Mouse (Mus musculus) heart, embryonic 13.5 days (tissue): Measurements from ENCODE around the gene Lcp2. TPM values are rescaled to one million over a fixed set of nuclear protein-coding genes. Genes with fewer than 3 reads are reported as not detected.

ENCODE experiments used
- ATAC-seq: fragments of 200-750 bp; cut with Nextera tagmentation; 2 replicates; pipeline ENCODE4 v1.8.0; 2017; ENCODE audit warnings: moderate TSS enrichment; ENCODE audit not compliant: insufficient number of reproducible peaks, low FRiP score, low TSS enrichment; ENCODE audit errors: extremely low read depth
- H3K27ac ChIP-seq: fragments of 300-500 bp; sonication (generic); replicated peaks from 2 replicates; pipeline ENCODE4 v1.5.1; 2015; ENCODE audit warnings: moderate library complexity, mild to moderate bottlenecking, inconsistent platforms
- H3K27me3 ChIP-seq: fragments of 300-500 bp; sonication (generic); replicated peaks from 2 replicates; pipeline ENCODE4 v1.6.1; 2015; ENCODE audit warnings: mild to moderate bottlenecking, inconsistent platforms
- H3K36me3 ChIP-seq: fragments of 300-500 bp; sonication (generic); 2 replicates; pipeline ENCODE4 v1.6.1; 2015; ENCODE audit warnings: mild to moderate bottlenecking, inconsistent platforms
- H3K4me1 ChIP-seq: fragments of 300-500 bp; sonication (generic); 2 replicates; pipeline ENCODE4 v1.6.1; 2015; ENCODE audit warnings: inconsistent platforms
- H3K4me2 ChIP-seq: fragments of 300-500 bp; sonication (generic); 2 replicates; pipeline ENCODE4 v1.6.1; 2015; ENCODE audit warnings: inconsistent platforms, mild to moderate bottlenecking, moderate library complexity
- H3K4me3 ChIP-seq: fragments of 300-500 bp; sonication (generic); 2 replicates; pipeline ENCODE4 v1.5.1; 2015; ENCODE audit warnings: moderate library complexity, mild to moderate bottlenecking, inconsistent platforms
- H3K9ac ChIP-seq: fragments of 300-500 bp; sonication (generic); 2 replicates; pipeline ENCODE4 v1.6.1; 2015; ENCODE audit warnings: inconsistent platforms, mild to moderate bottlenecking, moderate library complexity
- H3K9me3 ChIP-seq: fragments of 300-500 bp; sonication (generic); 2 replicates; pipeline ENCODE4 v1.6.1; 2016; ENCODE audit warnings: inconsistent platforms
- WGBS: fragments of 180-500 bp; shearing (Covaris S2); methylation state at CpG from one replicate; pipeline ENCODE4 v1.1.7; 2015; ENCODE audit warnings: mixed read lengths; 5-methylcytosine and 5-hydroxymethylcytosine counted together
- polyA plus RNA-seq: library from polyadenylated mRNA; unstranded; fragments of >200 nt; fragmentation: Nextera tagmentation; extraction: Ambion mirVana; gene quantifications from 2 replicates; pipeline ENCODE4 v1.2.1, GENCODE M21; 2015

The Lcp2 gene
- 1.2 and 2.2 TPM in 2 replicates for polyA plus RNA-seq

DNA sequence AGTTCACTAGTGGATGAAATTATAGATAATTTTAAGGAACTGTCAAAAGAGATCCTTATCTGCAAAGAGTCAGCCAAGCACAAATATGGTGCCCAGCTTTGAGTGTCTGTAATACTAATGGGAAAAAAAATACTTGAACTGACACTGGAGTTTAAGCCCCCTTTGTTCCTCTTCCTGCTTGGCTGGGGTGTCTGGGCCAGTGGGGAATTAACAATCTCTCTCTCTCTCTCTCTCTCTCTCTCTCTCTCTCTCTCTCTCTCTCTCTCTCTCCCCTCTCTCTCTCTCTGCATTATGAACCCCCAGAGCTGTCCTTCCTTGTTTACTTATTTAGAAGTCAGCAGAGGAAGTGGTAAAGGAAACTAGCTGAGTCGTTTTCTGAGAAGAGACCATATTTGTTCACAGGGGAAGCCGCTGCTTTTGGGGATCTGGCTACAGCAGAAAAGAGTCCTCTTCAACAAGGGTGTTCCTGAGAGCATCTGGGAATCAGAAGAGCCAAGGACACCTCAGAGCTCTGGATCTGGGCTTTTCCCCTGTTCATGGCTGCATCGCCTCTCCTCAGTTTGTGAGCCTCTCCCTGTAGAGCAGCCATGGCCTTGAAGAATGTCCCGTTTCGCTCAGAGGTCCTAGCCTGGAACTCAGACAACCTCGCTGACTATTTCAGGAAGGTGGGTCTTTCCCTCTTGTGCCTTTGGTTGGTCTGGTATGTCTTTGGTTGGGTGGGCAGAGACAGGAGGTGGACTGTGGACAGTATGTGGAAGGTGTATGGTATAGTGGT, at the start of gene Lcp2:
TSS of gene Lcp2 (plus strand) at position 154 of the 775 bp plus-strand sequence.
- H3K9me3 ChIP-seq = no peaks in the 10 kb centered on the region
- H3K9ac ChIP-seq = no peak within 1 kb of the TSS
- H3K27me3 ChIP-seq = no peaks in the 10 kb centered on the region
- no peak within 1 kb of the TSS for H3K4me2 ChIP-seq
- ATAC-seq = no peak
- H3K4me1 ChIP-seq = no peaks in the 10 kb centered on the region
- no peaks in the 10 kb centered on the region for H3K36me3 ChIP-seq
- WGBS = 76% methylated on average over 6 of the region's 6 CpGs
- no peak within 1 kb of the TSS for H3K27ac ChIP-seq
- no peak within 1 kb of the TSS for H3K4me3 ChIP-seq

DNA sequence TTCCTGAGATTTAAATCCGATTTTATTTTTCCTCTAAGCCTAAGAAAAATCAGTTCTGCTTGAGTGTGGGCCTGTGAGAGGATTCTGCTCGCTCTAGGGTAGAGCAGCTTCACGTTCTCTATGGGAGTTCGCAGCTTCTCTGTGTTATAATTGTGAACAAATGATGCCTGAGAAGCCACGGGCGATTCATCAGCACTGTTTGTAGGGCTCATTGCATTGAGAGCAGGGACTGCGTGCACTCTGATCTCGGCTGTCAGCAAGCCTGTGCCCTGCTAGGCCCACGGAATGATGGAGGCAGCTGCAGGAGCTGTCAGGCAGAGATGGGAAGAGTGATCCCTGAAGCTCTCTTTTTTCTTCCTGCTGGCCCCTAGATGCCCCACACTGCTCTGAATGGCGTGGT, 48.5 kb upstream of the Lcp2 start:
- Histone ChIP-seq H3K4me2 (no peak overlapping the region), H3K4me3 (no peak overlapping the region), H3K27ac (no peak overlapping the region), H3K36me3 (no peaks in the 10 kb centered on the region), H3K9me3 (no peaks in the 10 kb centered on the region), H3K9ac (no peak overlapping the region), H3K27me3 (peaks cover 42% of the 10 kb centered on the region), H3K4me1 (0 out of 2 replicates have a peak, but pooled peaks cover 1% of the 10 kb centered on the region)
- ATAC-seq = no peak
- 56% methylated on average over 10 of the region's 10 CpGs for whole genome bisulfite sequencing

DNA sequence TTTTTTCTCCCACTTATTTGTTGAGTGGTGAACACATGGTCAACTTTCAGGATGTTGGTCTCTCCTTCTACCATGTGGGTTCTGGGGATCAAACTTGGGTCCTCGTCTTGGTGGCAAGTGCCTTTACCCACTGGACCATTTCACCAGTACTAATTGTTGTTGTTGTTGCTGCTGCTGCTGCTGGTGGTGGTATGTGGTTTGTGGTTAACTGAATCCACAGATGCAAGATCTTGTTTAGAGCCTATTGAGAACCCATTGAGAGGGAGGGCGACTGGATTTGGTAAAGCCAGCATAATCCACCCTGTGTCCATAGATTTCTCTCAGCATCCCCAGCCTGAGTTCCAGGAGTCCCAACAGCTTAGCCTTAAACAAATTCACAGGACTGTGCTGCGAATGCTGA, 46.3 kb upstream of the Lcp2 start:
- peaks cover 20% of the 10 kb centered on the region for H3K27me3 ChIP-seq
- 56% methylated on average over 3 of the region's 3 CpGs for WGBS
- no peak for ATAC-seq
- H3K4me1 ChIP-seq = no peaks in the 10 kb centered on the region
- no peak overlapping the region for H3K27ac ChIP-seq
- H3K4me2 ChIP-seq = no peak overlapping the region
- no peak overlapping the region for H3K9ac ChIP-seq
- no peaks in the 10 kb centered on the region for H3K9me3 ChIP-seq
- H3K4me3 ChIP-seq = no peak overlapping the region
- H3K36me3 ChIP-seq = no peaks in the 10 kb centered on the region

DNA sequence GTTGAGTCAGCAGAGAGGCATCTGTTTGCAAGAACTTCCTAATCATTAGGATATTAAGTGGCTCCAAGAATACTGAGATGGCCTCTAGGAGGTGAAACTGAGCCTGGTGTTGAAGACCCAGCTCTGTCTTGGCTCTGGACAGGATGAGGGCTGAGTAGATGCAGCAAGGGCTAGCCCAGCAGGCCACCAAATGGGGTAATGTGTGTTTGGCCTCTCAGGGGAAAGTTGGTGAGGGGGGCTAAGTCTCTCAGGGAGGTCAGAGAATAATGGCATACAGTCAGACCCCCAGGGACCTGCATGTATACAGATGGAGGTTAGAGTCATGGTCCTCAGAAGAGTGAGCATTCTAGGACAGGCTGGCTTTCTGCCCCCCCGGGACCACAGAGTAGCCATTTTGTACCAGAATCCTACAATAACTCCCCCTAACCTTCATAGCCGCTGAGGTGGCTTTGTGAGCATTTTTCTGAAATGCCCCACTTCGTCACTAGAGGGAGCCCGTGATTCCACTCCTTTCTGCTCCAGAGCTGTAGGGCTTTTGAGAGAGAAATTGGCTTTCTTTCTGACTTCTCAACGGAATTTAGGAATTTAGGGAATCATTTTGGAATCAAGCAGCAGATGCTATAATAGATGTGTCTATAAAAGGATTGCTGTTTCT, 44.7 kb upstream of the Lcp2 start:
- Histone ChIP-seq H3K9me3 (no peaks in the 10 kb centered on the region), H3K27me3 (peaks cover 18% of the 10 kb centered on the region), H3K36me3 (no peaks in the 10 kb centered on the region), H3K4me3 (no peak overlapping the region), H3K9ac (no peak overlapping the region), H3K4me2 (no peak overlapping the region), H3K27ac (no peak overlapping the region), H3K4me1 (no peaks in the 10 kb centered on the region)
- no peak for ATAC-seq
- WGBS = 4% methylated on average over 5 of the region's 5 CpGs

DNA sequence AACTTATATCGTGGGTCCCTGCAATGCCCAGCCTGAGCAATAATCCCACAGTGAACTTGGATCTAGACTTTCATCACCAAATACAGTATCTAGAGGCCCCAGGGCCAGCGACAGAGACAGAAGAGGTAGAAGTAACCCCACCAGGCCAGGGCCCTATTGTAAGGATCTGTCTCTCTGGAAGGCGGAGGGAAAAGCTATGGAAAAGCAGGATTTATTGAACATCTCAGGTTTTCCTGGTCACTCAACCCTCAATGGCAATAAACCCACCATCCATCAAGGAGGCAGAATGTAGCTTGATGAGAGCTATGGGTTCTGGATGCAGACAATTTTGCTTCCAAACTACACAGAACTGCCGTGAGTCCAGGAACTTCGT, 44.1 kb upstream of the Lcp2 start:
- Histone ChIP-seq H3K4me1 (no peaks in the 10 kb centered on the region), H3K4me3 (no peak overlapping the region), H3K36me3 (no peaks in the 10 kb centered on the region), H3K9ac (no peak overlapping the region), H3K9me3 (no peaks in the 10 kb centered on the region), H3K27ac (no peak overlapping the region), H3K27me3 (peaks cover 15% of the 10 kb centered on the region), H3K4me2 (no peak overlapping the region)
- WGBS = 65% methylated on average over 5 of the region's 5 CpGs
- ATAC-seq = no peak

DNA sequence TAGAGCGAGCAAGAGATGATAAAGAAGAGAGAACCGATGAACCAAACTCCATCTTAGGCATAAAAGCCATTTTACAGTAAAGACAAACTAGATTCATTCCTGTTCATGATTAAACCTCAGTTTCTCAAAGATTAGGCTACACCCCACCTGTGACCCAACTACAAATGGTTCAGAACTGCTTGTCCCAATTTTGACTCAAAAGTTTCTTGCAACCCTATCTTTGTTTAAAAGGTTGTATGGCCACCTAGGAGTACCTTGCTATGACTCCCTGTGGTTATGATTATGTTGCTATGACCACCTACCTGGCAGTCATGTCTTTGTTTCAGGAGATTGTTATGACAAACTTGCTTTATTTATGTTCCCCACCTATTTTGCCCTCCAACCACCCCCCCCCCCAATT, 39.1 kb upstream of the Lcp2 start:
- Histone ChIP-seq H3K27ac (no peak overlapping the region), H3K9ac (no peak overlapping the region), H3K9me3 (no peaks in the 10 kb centered on the region), H3K27me3 (no peaks in the 10 kb centered on the region), H3K4me2 (no peak overlapping the region), H3K4me3 (no peak overlapping the region), H3K4me1 (peaks cover 7% of the 10 kb centered on the region; the same call in 1 of the 2 replicates), H3K36me3 (no peaks in the 10 kb centered on the region)
- no peak for ATAC-seq
- 49% methylated on average over 2 of the region's 2 CpGs for WGBS

DNA sequence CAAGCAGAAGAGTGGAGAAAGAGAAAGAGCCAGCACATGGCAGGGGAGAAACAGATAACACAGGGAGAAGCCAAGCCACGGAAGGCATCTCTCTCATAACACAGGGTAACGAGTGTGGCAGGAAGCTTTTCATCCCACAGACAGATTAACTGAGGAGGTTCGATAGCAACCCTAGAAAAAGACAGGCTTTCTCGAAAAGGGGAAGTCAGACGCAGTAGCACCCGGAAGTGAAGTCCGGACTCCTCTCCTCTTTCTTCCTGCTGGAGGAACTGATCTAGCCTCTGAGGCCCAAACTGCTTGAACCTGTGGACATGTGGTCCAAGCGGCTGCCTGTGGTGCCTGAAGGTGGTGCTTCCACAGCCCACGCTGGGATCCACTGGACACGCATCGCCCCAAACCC, 38.5 kb upstream of the Lcp2 start:
- Histone ChIP-seq H3K27ac (no peak overlapping the region), H3K9me3 (no peaks in the 10 kb centered on the region), H3K4me2 (no peak overlapping the region), H3K36me3 (no peaks in the 10 kb centered on the region), H3K27me3 (no peaks in the 10 kb centered on the region), H3K9ac (no peak overlapping the region), H3K4me3 (no peak overlapping the region), H3K4me1 (peaks cover 7% of the 10 kb centered on the region; the same call in 1 of the 2 replicates)
- no peak for ATAC-seq
- WGBS = 71% methylated on average over 11 of the region's 11 CpGs

DNA sequence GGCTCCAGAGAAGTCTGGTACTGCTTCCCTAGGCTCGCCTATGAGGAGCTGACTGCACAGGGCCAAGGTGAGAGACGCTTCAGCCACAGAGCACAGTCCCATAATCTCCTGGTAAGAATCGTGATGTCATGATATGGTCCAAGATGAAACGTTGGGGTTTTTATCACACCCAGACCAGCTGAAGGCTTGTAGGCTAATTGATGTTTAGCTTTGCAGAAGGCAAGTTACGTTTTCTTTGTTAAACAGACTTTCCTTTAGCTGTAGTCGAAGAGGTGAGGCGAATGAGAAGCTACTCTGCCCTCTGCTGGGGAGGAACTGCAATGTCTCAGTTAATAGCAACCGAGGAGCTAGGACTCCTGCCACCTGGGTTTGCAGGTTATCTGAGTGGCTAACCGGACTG, 38.0 kb upstream of the Lcp2 start:
- Histone ChIP-seq H3K36me3 (no peaks in the 10 kb centered on the region), H3K4me2 (peak overlapping the region; percentile 13; the same call in 1 of the 2 replicates), H3K4me3 (no peak overlapping the region), H3K27ac (no peak overlapping the region), H3K27me3 (no peaks in the 10 kb centered on the region), H3K9ac (no peak overlapping the region), H3K4me1 (peaks cover 7% of the 10 kb centered on the region; the same call in 1 of the 2 replicates), H3K9me3 (no peaks in the 10 kb centered on the region)
- WGBS = 40% methylated on average over 9 of the region's 9 CpGs
- no peak for ATAC-seq

DNA sequence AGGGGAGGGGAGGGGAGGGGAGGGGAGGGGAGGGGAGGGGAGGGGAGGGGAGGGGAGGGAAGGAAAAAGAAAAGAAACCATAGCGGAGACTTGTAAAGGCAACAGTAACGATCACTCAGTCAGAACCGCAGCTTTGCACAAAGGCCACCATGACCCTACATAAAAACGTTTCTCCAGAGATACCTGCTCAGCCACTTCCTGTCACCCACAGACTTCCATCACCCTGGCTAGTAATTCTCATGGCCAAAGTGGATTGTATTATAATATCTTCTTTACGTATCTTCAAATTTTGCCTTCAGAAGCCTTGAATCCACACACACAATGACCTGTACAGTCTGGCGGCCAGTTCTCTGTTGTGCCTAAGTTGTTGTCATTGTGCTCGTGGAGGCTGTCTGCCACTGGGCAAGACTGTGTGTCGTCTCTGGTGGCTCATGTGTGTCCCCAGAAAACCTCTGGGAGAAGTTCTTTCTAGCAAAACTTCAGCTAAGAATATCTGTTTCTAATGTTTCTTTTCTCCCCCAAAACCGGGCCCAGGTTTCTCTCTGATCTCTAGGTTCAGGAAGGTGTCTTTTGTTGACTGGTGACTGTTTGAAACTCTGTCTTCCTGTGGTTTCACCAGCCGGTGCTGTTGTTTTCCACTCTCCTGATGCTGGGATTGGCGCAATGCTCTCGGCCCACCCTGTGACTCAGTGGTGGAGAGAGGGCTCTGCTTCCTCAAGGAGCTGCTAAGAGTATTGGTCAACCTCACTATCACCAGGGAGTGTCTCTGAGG, 37.2 kb upstream of the Lcp2 start:
- Histone ChIP-seq H3K4me2 (no peak overlapping the region), H3K27me3 (no peaks in the 10 kb centered on the region), H3K9ac (no peak overlapping the region), H3K27ac (0 out of 2 replicates have a peak overlapping the region, but pooled peaks have one; percentile 63), H3K4me3 (no peak overlapping the region), H3K9me3 (no peaks in the 10 kb centered on the region), H3K4me1 (peaks cover 7% of the 10 kb centered on the region; the same call in 1 of the 2 replicates), H3K36me3 (no peaks in the 10 kb centered on the region)
- no peak for ATAC-seq
- WGBS = 71% methylated on average over 12 of the region's 12 CpGs

DNA sequence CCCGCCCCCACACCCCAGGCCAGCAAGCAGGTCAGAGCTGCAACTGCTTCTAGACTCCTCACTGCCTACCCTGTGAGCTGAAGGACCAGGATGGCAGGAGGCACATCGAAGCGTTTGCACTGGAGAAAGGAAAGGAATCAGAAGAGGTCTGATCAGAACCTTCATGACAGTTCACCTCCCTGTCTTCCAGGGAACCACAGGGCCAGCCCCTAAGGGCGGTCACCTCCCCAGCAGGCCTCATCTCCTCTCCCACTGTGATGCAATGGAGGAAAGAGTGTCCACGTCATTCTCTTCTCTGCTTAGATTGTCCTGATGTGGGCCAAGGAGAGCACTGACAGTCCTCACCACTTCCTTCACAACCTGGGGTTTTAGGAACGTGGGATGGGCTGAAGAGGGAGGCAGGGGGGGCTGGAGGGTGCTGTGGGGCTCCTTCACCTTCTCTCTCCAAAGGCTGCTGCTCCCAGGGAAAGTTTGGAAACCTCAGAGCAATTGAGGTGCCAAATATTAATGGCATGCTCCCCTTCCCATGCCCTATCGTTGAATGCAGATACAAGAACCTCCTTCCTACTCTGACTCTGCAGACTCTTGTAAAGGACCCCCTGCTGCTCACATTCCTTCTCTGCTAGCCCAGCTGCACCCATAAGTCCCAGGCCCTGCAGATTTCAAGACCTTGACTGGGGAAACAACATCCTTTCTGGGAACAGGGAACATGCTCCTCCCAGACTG, 36.4 kb upstream of the Lcp2 start:
- no peak overlapping the region for H3K9ac ChIP-seq
- no peak for ATAC-seq

DNA sequence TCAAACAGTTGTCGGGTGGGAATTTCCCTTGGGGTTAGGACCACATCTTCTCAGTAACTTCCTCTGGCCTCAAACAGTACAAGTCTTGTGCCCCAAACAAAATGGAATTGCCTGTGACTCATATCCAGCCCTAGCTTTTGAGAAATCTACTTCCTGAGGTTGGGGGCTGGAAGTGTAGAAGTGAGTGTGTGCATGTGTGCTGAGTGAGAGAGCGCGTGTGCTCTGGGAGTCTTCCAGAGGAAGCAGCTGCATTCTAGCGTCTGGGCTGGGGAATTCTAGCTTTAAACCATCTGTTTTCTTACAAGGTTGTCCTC, 35.9 kb upstream of the Lcp2 start:
- Histone ChIP-seq H3K4me2 (no peak overlapping the region), H3K27me3 (no peaks in the 10 kb centered on the region), H3K27ac (peak overlapping the region; percentile 63), H3K9ac (no peak overlapping the region), H3K4me1 (peaks cover 7% of the 10 kb centered on the region; the same call in 1 of the 2 replicates), H3K36me3 (no peaks in the 10 kb centered on the region), H3K4me3 (no peak overlapping the region), H3K9me3 (no peaks in the 10 kb centered on the region)
- WGBS = 43% methylated on average over 4 of the region's 4 CpGs
- no peak for ATAC-seq

More for the DNA sequence above, 36.4 kb upstream of the Lcp2 start:
- no peaks in the 10 kb centered on the region for H3K36me3 ChIP-seq
- no peaks in the 10 kb centered on the region for H3K27me3 ChIP-seq
- H3K4me2 ChIP-seq = no peak overlapping the region
- no peaks in the 10 kb centered on the region for H3K9me3 ChIP-seq
- H3K4me3 ChIP-seq = no peak overlapping the region
- 56% methylated on average over 7 of the region's 7 CpGs for WGBS
- H3K27ac ChIP-seq = peak overlapping the region; percentile 63
- peaks cover 7% of the 10 kb centered on the region; the same call in 1 of the 2 replicates for H3K4me1 ChIP-seq
